Mouse (Mus musculus): ENCODE data around the gene 4931409K22Rik.

The 4931409K22Rik gene

GRCm38 (mm10) chr5:24556709-24557108, at the start of gene 4931409K22Rik:
TSS of gene 4931409K22Rik (minus strand) at chr5:24556809.
- DNase-seq, result no peak

GRCm38 (mm10) chr5:24605980-24606665, 49.5 kb upstream of the 4931409K22Rik start:
- DNase-seq, result no peak

DNA sequence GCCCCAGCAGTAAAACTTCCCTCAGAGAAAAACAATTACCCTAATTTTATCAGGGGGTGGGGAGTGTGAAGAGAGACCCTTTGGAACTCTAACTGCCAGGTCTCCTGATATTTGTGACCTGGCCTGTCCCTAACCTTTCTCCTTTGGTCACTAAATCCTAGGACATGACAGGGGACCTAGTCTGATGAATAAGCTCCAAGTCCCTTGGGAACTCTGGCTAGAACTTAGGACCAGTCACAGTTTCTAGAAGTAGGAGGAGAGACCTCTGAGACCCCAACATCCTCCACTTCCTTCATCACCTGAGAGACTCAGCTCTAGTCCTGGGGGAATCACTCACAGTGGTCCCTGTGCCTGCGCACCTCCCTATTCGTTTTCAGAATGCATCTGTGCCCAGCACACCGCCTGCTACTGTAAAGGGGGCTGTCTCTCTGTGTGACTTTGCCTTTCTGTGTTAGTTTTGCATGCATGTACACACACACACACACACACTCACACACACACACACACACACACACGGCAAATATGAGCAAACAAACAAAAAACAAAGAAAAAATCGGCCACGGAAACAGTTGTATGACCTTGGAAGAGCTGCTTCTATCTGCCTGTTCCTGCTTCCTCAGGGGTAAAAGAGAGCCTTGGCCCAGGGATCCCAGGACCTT, 48.8 kb upstream of the 4931409K22Rik start:
- no peak for DNase-seq

GRCm38 (mm10) chr5:24604656-24605100, 48.1 kb upstream of the 4931409K22Rik start:
- DNase-seq, result peak; percentile 91

DNA sequence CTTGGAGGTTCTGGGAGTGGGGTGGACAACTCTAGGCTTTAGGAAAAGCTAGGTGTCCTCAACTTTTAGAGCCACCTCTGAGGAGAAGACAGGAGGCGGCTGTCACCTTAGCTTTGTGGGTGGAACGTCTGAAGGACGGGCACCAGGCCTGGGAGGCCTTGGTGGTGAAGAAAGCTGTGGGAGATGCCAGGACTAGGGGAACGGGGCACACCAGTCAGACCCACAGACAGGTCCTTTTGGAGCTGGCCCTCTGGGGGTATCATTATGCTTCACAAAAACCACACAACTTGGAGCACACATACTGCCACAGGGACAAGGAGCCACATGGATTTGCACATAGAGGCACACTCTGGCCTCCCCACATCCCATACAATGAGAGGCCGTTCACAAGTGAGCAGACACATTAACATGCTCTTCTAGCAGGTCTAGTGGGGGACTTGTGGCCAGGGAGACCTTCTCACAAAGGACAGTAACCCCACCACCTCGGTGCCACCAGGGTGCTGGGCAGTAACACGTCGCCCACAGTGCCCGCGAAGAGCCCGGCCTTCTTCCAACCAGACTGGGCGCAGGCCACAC, 47.6 kb upstream of the 4931409K22Rik start:
- DNase-seq, result no peak

GRCm38 (mm10) chr5:24603431-24604010, 46.9 kb upstream of the 4931409K22Rik start:
- no peak for DNase-seq

GRCm38 (mm10) chr5:24602751-24603343, 46.2 kb upstream of the 4931409K22Rik start:
- DNase-seq, result peak; percentile 95

DNA sequence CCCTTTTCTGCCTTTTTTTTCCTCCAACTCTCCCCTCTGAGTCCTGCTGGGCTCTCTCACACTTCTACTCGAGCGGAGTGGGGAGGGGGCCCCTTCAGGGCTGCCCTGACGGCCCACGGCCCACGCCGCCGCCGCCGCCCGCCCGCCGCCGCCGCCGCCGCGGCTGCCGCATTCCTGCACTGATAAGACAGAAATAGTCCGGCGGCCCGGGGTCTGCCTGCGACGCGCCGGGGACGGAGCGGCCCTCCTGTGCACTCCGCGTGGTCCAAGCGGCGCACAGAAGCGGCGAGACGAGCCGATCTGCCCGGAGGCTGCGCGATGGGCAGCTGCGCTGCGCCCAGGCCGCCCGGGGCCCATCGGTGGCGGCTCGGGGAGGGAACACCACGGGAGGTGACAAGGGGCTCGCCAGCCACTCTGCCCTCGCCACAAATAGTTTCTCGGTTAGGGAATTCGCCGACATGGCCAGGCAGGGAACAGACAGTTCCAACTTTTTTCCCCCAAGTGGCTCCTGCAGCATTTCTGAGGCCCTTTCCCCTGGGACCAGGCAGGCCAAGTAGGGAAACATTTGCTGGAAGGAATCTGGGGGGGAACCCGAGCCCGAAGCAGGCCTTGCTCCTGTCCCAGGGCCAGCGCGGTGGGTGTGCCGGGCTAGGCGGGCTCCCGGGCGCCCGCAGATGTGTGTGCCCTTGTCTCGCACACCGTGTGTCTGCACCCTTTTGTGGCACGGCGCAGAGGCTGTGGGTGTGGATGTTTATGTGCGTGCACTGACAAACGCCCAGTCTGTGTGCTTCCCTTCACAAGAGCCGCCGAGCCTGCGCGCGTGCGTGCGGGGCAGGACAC, 45.5 kb upstream of the 4931409K22Rik start:
- peak; percentile 72 for DNase-seq

DNA sequence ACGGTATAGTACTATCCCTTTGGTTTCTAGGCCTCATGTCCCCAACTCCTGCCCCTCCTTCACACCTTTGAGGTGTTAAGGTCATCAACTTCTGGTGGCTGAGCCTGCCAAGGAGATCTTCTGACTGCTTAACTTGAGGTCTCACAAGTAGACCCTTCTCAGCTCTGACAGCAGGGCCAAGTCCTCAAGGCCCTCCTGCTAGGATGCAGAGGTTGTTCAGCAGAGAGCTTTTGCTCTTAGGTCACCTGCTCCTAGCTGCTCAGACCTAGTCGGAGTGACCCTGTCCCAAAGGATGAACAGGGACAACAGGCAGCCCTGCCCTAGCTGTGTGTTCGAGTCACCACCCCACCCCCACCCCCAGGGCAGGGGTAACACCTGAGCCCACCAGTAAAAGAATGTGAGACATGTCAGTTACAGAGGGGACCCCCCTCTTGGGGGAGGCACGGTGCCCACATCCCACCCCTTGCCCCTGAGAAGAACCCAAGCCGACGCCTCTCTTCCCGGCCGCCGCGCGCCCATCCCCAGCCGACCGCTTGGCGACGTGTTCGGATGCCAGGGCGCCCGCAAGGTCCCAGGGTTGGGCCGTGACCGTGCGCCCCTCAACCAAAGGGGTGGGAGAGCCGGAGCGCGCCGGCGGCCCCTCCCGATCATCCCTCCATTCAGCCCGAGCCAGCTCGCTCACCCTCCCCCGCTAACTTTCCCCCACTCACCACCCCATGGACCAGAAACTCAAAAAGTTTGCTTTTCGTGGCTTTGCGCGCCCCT, 44.6 kb upstream of the 4931409K22Rik start:
- no peak for DNase-seq

GRCm38 (mm10) chr5:24600236-24600635, 43.6 kb upstream of the 4931409K22Rik start:
- DNase-seq, result no peak

- DNase-seq, result no peak
These were observed 42.5 kb upstream of the 4931409K22Rik start for GRCm38 (mm10) chr5:24599137-24599536.

- peak; percentile 47 for DNase-seq
These were observed 42.0 kb upstream of the 4931409K22Rik start for GRCm38 (mm10) chr5:24598570-24599006.

DNA sequence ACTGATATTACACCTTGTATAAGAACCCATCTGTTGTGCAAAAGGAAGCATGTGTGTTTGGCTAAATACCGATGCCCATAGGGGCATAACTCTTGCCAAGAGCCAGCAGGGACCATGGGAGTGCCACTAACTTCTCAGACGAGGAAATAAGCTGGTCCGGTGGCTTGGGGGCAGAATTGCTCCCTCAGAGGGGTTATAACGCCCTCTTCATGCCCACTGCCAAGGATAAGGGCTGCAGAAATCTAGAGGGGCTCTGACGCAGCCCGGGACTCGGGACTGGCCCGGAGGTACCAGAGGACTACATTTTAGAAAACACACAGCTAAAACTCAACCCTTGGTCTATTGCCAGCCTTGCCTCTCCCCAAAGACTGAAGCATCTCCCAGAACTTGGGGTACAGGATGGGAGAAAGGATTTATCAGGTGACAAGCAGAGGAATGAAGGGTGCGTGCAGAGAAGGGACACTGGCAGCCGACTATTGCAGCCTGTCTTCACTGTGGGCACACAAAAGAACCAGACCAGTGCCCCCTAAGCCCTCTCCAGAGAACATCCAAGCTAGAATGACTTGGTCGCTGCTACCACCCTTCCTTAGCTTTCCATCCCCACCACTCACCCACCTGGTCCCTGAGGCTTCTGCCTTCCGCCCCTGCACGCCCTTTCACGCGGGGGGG, 41.4 kb upstream of the 4931409K22Rik start:
- no peak for DNase-seq

DNA sequence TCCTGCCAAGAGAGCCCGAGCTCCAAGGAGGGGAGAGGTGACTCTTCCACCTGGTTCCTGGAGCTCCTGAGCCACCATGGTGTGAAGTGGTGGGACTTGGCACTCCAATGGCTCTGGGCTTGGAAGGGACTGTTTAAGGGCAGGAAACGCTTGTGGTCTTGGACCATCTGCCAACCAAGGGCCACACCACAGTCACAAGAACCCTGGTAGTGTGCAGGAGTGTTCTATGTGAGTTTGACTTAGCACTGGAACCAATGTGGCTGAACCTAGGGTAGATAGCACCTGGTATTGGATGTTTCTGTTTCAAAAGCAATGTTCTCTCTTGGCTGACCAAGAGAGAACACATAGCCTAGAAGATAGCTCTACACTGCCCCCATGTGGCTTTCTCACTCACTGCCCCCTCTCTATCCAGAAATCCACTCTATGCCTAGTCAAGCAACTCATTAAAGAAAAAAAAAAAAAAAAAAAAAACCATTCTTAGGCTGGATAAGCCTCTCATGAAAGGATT, 40.7 kb upstream of the 4931409K22Rik start:
- peak; percentile 91 for DNase-seq

- peak; percentile 41 for DNase-seq
These were observed 40.0 kb upstream of the 4931409K22Rik start for GRCm38 (mm10) chr5:24596519-24597171.

- DNase-seq, result no peak
These were observed 39.3 kb upstream of the 4931409K22Rik start for GRCm38 (mm10) chr5:24595786-24596380.

GRCm38 (mm10) chr5:24595261-24595660, 38.7 kb upstream of the 4931409K22Rik start:
- DNase-seq, result no peak

DNA sequence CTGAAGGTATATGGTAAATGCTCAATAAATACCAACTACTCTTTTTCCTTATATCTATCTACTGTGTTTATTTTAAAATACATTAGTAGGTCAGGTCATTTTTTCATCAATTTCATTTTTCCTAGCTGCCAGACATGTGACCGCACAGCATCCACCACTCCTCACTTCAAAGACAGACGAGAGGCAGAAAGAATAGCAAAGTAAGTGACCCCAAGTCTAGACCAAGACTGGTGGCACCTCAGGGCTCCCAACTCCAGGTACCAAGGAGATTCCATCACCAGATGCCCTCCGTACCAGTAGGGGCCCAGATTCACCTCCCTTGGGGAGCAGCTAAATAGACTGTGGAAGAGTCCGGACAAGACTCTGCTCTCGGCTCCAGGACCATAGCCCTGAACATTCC, 37.7 kb upstream of the 4931409K22Rik start:
- no peak for DNase-seq

DNA sequence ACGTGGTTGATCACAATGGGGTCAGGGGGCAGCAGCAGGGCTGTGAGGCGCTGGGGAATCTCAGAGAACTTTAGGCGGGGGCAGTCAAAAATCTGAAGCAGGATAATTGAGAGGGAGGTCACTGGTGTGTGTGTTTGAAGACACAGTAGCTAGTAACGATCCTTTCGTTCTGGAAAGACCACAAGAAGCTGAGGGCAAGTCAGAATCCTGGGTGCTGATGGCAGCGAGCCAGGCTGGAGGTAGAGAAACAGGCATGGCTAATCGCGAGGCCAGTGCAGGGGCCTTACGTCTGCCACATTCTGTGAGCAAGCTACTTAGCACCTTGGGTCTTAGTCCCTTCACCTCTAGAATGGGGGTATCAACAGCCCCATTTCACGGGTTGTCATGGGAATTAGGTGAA, 37.3 kb upstream of the 4931409K22Rik start:
- DNase-seq, result no peak

- no peak for DNase-seq
These were observed 36.6 kb upstream of the 4931409K22Rik start for GRCm38 (mm10) chr5:24593230-24593629.
